Mouse (Mus musculus) heart, postnatal 0 days (tissue): ENCODE measurements around the gene Slc15a5. TPM values are rescaled to one million over a fixed set of nuclear protein-coding genes. Genes with fewer than 3 reads are reported as not detected.

Experiments used
- ATAC-seq: fragments of 200-750 bp; cut with Nextera tagmentation; 2 replicates; pipeline ENCODE4 v1.8.0; 2017; ENCODE audit warnings: low read depth, moderate number of reproducible peaks, moderate library complexity; ENCODE audit not compliant: insufficient read depth
- DNase-seq: peaks from one replicate; pipeline ENCODE4 v3.0.0-alpha.2; 2016; ENCODE audit warnings: low spot score
- H3K27ac ChIP-seq: fragments of 300-500 bp; sonication (generic); 2 replicates; pipeline ENCODE4 v1.5.1; 2014; ENCODE audit warnings: low read depth, mild to moderate bottlenecking
- H3K27me3 ChIP-seq: fragments of 300-500 bp; sonication (generic); 2 replicates; pipeline ENCODE4 v1.6.1; 2014; ENCODE audit warnings: low read length, mixed read lengths; ENCODE audit not compliant: control insufficient read depth, insufficient read depth
- H3K36me3 ChIP-seq: fragments of 300-500 bp; sonication (generic); replicated peaks from 2 replicates; pipeline ENCODE4 v1.6.1; 2014; ENCODE audit warnings: low read length, mixed read lengths; ENCODE audit not compliant: control insufficient read depth, insufficient read depth
- H3K4me1 ChIP-seq: fragments of 300-500 bp; sonication (generic); 2 replicates; pipeline ENCODE4 v1.6.1; 2014; ENCODE audit warnings: antibody characterized with exemption; ENCODE audit not compliant: control insufficient read depth, insufficient read depth
- H3K4me2 ChIP-seq: fragments of 300-500 bp; sonication (generic); 2 replicates; pipeline ENCODE4 v1.6.1; 2014; ENCODE audit warnings: low read depth, mild to moderate bottlenecking, low read length, moderate library complexity
- H3K4me3 ChIP-seq: fragments of 300-500 bp; sonication (generic); 2 replicates; pipeline ENCODE4 v1.5.1; 2014; ENCODE audit warnings: low read depth, low read length
- H3K9ac ChIP-seq: fragments of 300-500 bp; sonication (generic); replicated peaks from 2 replicates; pipeline ENCODE4 v1.6.1; 2014; ENCODE audit warnings: low read depth, low read length, mixed read lengths
- H3K9me3 ChIP-seq: fragments of 300-500 bp; sonication (generic); replicated peaks from 2 replicates; pipeline ENCODE4 v1.6.1; 2016; ENCODE audit warnings: low read length; ENCODE audit not compliant: control insufficient read depth
- CTCF ChIP-seq: IDR thresholded peaks from 2 replicates; pipeline ENCODE4 v1.5.1; 2016; ENCODE audit warnings: antibody characterized with exemption, control low read depth, low read depth
- EP300 ChIP-seq: IDR thresholded peaks from 2 replicates; pipeline ENCODE4 v1.6.1; 2016; ENCODE audit warnings: antibody characterized with exemption, low read depth
- WGBS: fragments of 180-500 bp; shearing (Covaris S2); extraction: QIAGEN DNeasy Blood & Tissue Kit; methylation state at CpG from one replicate; pipeline ENCODE4 v1.1.7; 2014; 5-methylcytosine and 5-hydroxymethylcytosine counted together
- polyA plus RNA-seq: library from polyadenylated mRNA; unstranded; fragments of >200 nt; fragmentation: Nextera tagmentation; extraction: Ambion mirVana; gene quantifications from 2 replicates; pipeline ENCODE4 v1.2.1, GENCODE M21; 2015
- total RNA-seq: library from RNA; depleted of rRNA; stranded (reverse); fragments of >200 nt; gene quantifications from 2 replicates; pipeline ENCODE4 v1.2.3, GENCODE M21; 2014; ENCODE audit warnings: low replicate concordance; rRNA removed

Slc15a5 gene
- total RNA-seq: not detected in 2 replicates
- polyA plus RNA-seq: 0.15 TPM in 1 of 2 replicates, not detected in the other

- Histone ChIP-seq H3K4me2 (no peak within 1 kb of the TSS), H3K36me3 (no peaks in the 10 kb centered on the region), H3K27ac (no peak within 1 kb of the TSS), H3K4me1 (no peaks in the 10 kb centered on the region), H3K9me3 (no peaks in the 10 kb centered on the region), H3K9ac (no peak within 1 kb of the TSS), H3K4me3 (no peak within 1 kb of the TSS), H3K27me3 (no peaks in the 10 kb centered on the region)
- no peak for DNase-seq
- no peak for TF ChIP-seq CTCF
- TF ChIP-seq EP300: no peak
- WGBS: 79% methylated on average over 4 of the region's 4 CpGs
- no peak for ATAC-seq
Observed at GRCm38 (mm10) chr6:138079816-138080215, at the start of gene Slc15a5. Gene Slc15a5 (minus strand): TSS chr6:138079916.

GRCm38 (mm10) chr6:138128392-138129335 is 48.9 kb upstream of the Slc15a5 start:
- Histone ChIP-seq H3K9ac (no peak overlapping the region), H3K36me3 (no peaks in the 10 kb centered on the region), H3K27me3 (no peaks in the 10 kb centered on the region), H3K4me3 (no peak overlapping the region), H3K4me2 (no peak overlapping the region), H3K27ac (peak overlapping the region; percentile 36), H3K4me1 (peaks cover 7% of the 10 kb centered on the region), H3K9me3 (no peaks in the 10 kb centered on the region)
- 42% methylated on average over 10 of the region's 10 CpGs for WGBS
- peak; percentile 57; the same call in 1 of the 2 replicates for ATAC-seq
- TF ChIP-seq CTCF: no peak
- TF ChIP-seq EP300: no peak
- peak; percentile 30 for DNase-seq

GRCm38 (mm10) chr6:138117496-138117895 is 37.8 kb upstream of the Slc15a5 start:
- Histone ChIP-seq H3K9ac (no peak overlapping the region), H3K4me2 (no peak overlapping the region), H3K27me3 (no peaks in the 10 kb centered on the region), H3K27ac (no peak overlapping the region), H3K4me3 (no peak overlapping the region), H3K36me3 (no peaks in the 10 kb centered on the region), H3K4me1 (no peaks in the 10 kb centered on the region), H3K9me3 (no peaks in the 10 kb centered on the region)
- 74% methylated on average over 3 of the region's 3 CpGs for WGBS
- TF ChIP-seq CTCF (no peak), EP300 (no peak)
- no peak for DNase-seq
- no peak for ATAC-seq

GRCm38 (mm10) chr6:138104559-138104958 is 24.8 kb upstream of the Slc15a5 start:
- DNase-seq (no peak), ATAC-seq (no peak)
- Histone ChIP-seq H3K9me3 (no peaks in the 10 kb centered on the region), H3K4me1 (no peaks in the 10 kb centered on the region), H3K4me2 (no peak overlapping the region), H3K27me3 (no peaks in the 10 kb centered on the region), H3K36me3 (no peaks in the 10 kb centered on the region), H3K4me3 (no peak overlapping the region), H3K9ac (no peak overlapping the region), H3K27ac (no peak overlapping the region)
- no peak for TF ChIP-seq EP300
- no peak for TF ChIP-seq CTCF

GRCm38 (mm10) chr6:138102940-138103339 is 23.2 kb upstream of the Slc15a5 start:
- no peaks in the 10 kb centered on the region for H3K27me3 ChIP-seq
- no peaks in the 10 kb centered on the region for H3K9me3 ChIP-seq
- H3K27ac ChIP-seq: no peak overlapping the region
- WGBS: 57% methylated on average over 7 of the region's 7 CpGs
- H3K9ac ChIP-seq: no peak overlapping the region
- no peak overlapping the region for H3K4me2 ChIP-seq
- no peaks in the 10 kb centered on the region for H3K4me1 ChIP-seq
- TF ChIP-seq CTCF (no peak), EP300 (no peak)
- ATAC-seq (no peak), DNase-seq (no peak)
- H3K36me3 ChIP-seq: no peaks in the 10 kb centered on the region
- H3K4me3 ChIP-seq: no peak overlapping the region
